Comparison of ENCODE assay signal across 10 mouse cellular contexts in genomic region chr19:40998469-40999170, GRCm38 (mm10). TPM values are rescaled to one million over a fixed set of nuclear protein-coding genes. Genes with fewer than 3 reads are reported as not detected.
DNase-seq lines count a peak whose midpoint lies in the region; TF ChIP-seq lines count a peak whose summit lies in the region.
"Had no signal": no experiment of that assay in that cellular context is flagged by ENCODE, and none has a peak within 500 bp of the region (broad histone marks: within the 10 kb centered on the region; RNA-seq: fewer than 3 reads in every experiment).

No protein-coding gene starts in this region.

- H3K4me1 ChIP-seq in kidney, adult 2 months (ENCODE audit: control insufficient read depth, insufficient read depth, low read length) = peaks cover 15% of the 10 kb centered on the region; the same call in 1 of the 2 replicates
- H3K4me1 ChIP-seq in lung, adult 2 months (ENCODE audit: control insufficient read depth, insufficient read depth, low read length) = no peaks in the 10 kb centered on the region; the same call in none of the 2 replicates

- no peaks in the 10 kb centered on the region for H3K27me3 ChIP-seq in kidney, adult 2 months (replicated peaks; ENCODE audit: control insufficient read depth, insufficient read depth, low read length)

- 41% methylated on average over 5 of the region's 5 CpGs for WGBS in kidney, adult 2 months
- WGBS in lung, adult 2 months = 40% methylated on average over 5 of the region's 5 CpGs

- peak overlapping the region; percentile 88 for H3K27ac ChIP-seq in kidney, adult 2 months (ENCODE audit: insufficient read depth, low read depth, low read length)
- H3K27ac ChIP-seq: heart, adult 2 months; liver, embryonic 14.5 days had no signal

- TF ChIP-seq POLR2A in kidney, adult 2 months (IDR thresholded peaks at IDR 0.05; ENCODE audit: low read depth, low read length) = no peak
- TF ChIP-seq POLR2A in lung, adult 2 months (IDR thresholded peaks at IDR 0.05; ENCODE audit: borderline replicate concordance, extremely low read depth, low read depth, low read length) = no peak

- no peaks in the 10 kb centered on the region for H3K36me3 ChIP-seq in kidney, adult 2 months (ENCODE audit: control insufficient read depth, insufficient read depth, low read length)

- DNase-seq in 3T3-L1 (ENCODE audit: low read depth, low spot score) = peak; percentile 9
- DNase-seq in 416B (ENCODE audit: low read depth) = peak; percentile 77
- DNase-seq in kidney, adult 2 months = peak; percentile 76
- DNase-seq in lung, adult 2 months = peak; percentile 28
- no peak for DNase-seq in spleen, adult 18-20 months
- no peak for DNase-seq in left cerebral cortex, adult 9 months (ENCODE audit: low spot score in 2 of 2)
- no peak for DNase-seq in layer of hippocampus, adult 9-10 months (ENCODE audit: low spot score)
- DNase-seq: cerebellum, adult 11-12 months had no signal

- TF ChIP-seq CTCF in kidney, adult 2 months (conservative IDR thresholded peaks at IDR 0.05; ENCODE audit: insufficient read depth, insufficient read length, low read depth, low read length) = no peak
- TF ChIP-seq CTCF in lung, adult 2 months (IDR thresholded peaks at IDR 0.05; ENCODE audit: insufficient read depth, low read length) = no peak

- H3K4me3 ChIP-seq in kidney, adult 2 months (ENCODE audit: insufficient read depth, low read depth, low read length) = no peak overlapping the region
- no peak overlapping the region for H3K4me3 ChIP-seq in lung, adult 2 months (replicated peaks; ENCODE audit: extremely low read depth, low read depth, low read length)
- H3K4me3 ChIP-seq: heart, adult 2 months had no signal

RNA-seq across cellular contexts. Expression of gene Blnk, which starts 4.3 kb away (rescaled TPM):
- polyA plus RNA-seq in kidney, adult 2 months (2012; rRNA removed) = 13.1 and 16.5 TPM in 2 replicates
- 4.7 and 5.7 TPM in 2 replicates for polyA plus RNA-seq in lung, adult 2 months (2012; rRNA removed)

RNA-seq across cellular contexts. Expression of gene Dntt, which starts 30.5 kb away (rescaled TPM):
- 0.08 TPM in 1 of 2 replicates, not detected in the other for polyA plus RNA-seq in kidney, adult 2 months (2012; rRNA removed)
- 0.10 and 0.11 TPM in 2 replicates for polyA plus RNA-seq in lung, adult 2 months (2012; rRNA removed)

Comparison
In these comparisons a context has a peak if more than half of its experiments do, and no peak if none do; other contexts are left out.
1. DNase-seq: peak in 3T3-L1 (single experiment), 416B (single experiment), kidney, adult 2 months (single experiment) and lung, adult 2 months (single experiment); none in spleen, adult 18-20 months (0 of 2), left cerebral cortex, adult 9 months (0 of 2) and layer of hippocampus, adult 9-10 months (single experiment).